Mouse (Mus musculus) CH12.LX (cell line): ENCODE measurements at regions not wholly inside any gene's neighbourhood (a gene's known extent, or its start where the extent isn't known, plus 50 kb on each side); places are given as distances from the start of the nearest gene placed in this dataset.

Source experiments
- BHLHE40 ChIP-seq: IDR thresholded peaks from 2 replicates; pipeline ENCODE4 v1.6.1; 2011; ENCODE audit warnings: mild to moderate bottlenecking, low read depth, low read length, improper control_type of control experiment
- CTCF ChIP-seq, 2 experiments: IDR thresholded peaks in 1 of 2; conservative IDR thresholded peaks in 1 of 2; 2 replicates each; pipeline ENCODE4 v1.5.1; 2011 to 2012; ENCODE audit warnings: low read depth in 2 of 2, low read length in 2 of 2, improper control_type of control experiment in 1 of 2, inconsistent platforms in 1 of 2, mild to moderate bottlenecking in 1 of 2, moderate library complexity in 1 of 2
- E2F4 ChIP-seq: IDR thresholded peaks from 2 replicates; pipeline ENCODE4 v1.6.1; 2011; ENCODE audit warnings: low read depth, low read length, improper control_type of control experiment; ENCODE audit not compliant: insufficient replicate concordance
- EP300 ChIP-seq: IDR thresholded peaks from 2 replicates; pipeline ENCODE4 v1.6.1; 2011; ENCODE audit warnings: low read length, improper control_type of control experiment
- ETS1 ChIP-seq: conservative IDR thresholded peaks from 2 replicates; pipeline ENCODE4 v1.6.1; 2012; ENCODE audit warnings: low read depth, mild to moderate bottlenecking, inconsistent platforms, low read length, improper control_type of control experiment, moderate library complexity
- GABPA ChIP-seq: IDR thresholded peaks from 2 replicates; pipeline ENCODE4 v1.6.1; 2012; ENCODE audit warnings: low read depth, low read length, improper control_type of control experiment, inconsistent platforms; ENCODE audit not compliant: insufficient replicate concordance
- HCFC1 ChIP-seq: IDR thresholded peaks from 2 replicates; pipeline ENCODE4 v1.6.1; 2012; ENCODE audit warnings: low read depth, mild to moderate bottlenecking, inconsistent platforms, low read length, improper control_type of control experiment
- JUND ChIP-seq: conservative IDR thresholded peaks from 2 replicates; pipeline ENCODE4 v1.6.1; 2011; ENCODE audit warnings: low read depth, low read length, improper control_type of control experiment
- MYC ChIP-seq: IDR thresholded peaks from 2 replicates; pipeline ENCODE4 v1.6.1; 2011; ENCODE audit warnings: low read depth, mild to moderate bottlenecking, improper control_type of control experiment, low read length
- NRF1 ChIP-seq: IDR thresholded peaks from 2 replicates; pipeline ENCODE4 v1.6.1; 2014; ENCODE audit warnings: low read depth, mild to moderate bottlenecking, inconsistent platforms, low read length, improper control_type of control experiment, moderate library complexity
- POLR2A ChIP-seq: IDR thresholded peaks from 2 replicates; pipeline ENCODE4 v1.6.1; 2011; ENCODE audit warnings: low read depth, mild to moderate bottlenecking, improper control_type of control experiment, low read length
- SMC3 ChIP-seq: IDR thresholded peaks from 2 replicates; pipeline ENCODE4 v1.6.1; 2011; ENCODE audit warnings: low read depth, low read length, improper control_type of control experiment
- TBP ChIP-seq: conservative IDR thresholded peaks from 2 replicates; pipeline ENCODE4 v1.6.1; 2011; ENCODE audit warnings: low read depth, low read length, improper control_type of control experiment
- ZMIZ1 ChIP-seq: IDR thresholded peaks from 2 replicates; pipeline ENCODE4 v1.6.1; 2012; ENCODE audit warnings: low read depth, mild to moderate bottlenecking, inconsistent platforms, low read length, improper control_type of control experiment

GRCm38 (mm10) chr3:33388171-33388570 lies 245.1 kb upstream of the Pex5l start:
- TF ChIP-seq CTCF (conservative IDR thresholded peaks at IDR 0.05 in 1 of 2, IDR thresholded peaks at IDR 0.05 in 1 of 2; ENCODE audit: low read depth in 2 of 2, low read length in 2 of 2) (no peak), BHLHE40 (no peak), JUND (no peak), E2F4 (no peak), POLR2A (no peak), MYC (no peak), TBP (no peak), NRF1 (no peak), SMC3 (no peak), ETS1 (no peak), GABPA (no peak), ZMIZ1 (no peak), EP300 (no peak), HCFC1 (no peak)
